Mouse (Mus musculus) neutrophil, adult 65 days (primary cell): Measurements from ENCODE around the gene Pskh1. TPM values are rescaled to one million over a fixed set of nuclear protein-coding genes. Genes with fewer than 3 reads are reported as not detected.

Source experiments
- total RNA-seq: library from RNA; stranded (reverse); gene quantifications from 2 replicates; pipeline ENCODE4 v1.2.4, GENCODE M21; 2023

Gene Pskh1
- total RNA-seq = 8.1 and 8.8 TPM in 2 replicates

DNA sequence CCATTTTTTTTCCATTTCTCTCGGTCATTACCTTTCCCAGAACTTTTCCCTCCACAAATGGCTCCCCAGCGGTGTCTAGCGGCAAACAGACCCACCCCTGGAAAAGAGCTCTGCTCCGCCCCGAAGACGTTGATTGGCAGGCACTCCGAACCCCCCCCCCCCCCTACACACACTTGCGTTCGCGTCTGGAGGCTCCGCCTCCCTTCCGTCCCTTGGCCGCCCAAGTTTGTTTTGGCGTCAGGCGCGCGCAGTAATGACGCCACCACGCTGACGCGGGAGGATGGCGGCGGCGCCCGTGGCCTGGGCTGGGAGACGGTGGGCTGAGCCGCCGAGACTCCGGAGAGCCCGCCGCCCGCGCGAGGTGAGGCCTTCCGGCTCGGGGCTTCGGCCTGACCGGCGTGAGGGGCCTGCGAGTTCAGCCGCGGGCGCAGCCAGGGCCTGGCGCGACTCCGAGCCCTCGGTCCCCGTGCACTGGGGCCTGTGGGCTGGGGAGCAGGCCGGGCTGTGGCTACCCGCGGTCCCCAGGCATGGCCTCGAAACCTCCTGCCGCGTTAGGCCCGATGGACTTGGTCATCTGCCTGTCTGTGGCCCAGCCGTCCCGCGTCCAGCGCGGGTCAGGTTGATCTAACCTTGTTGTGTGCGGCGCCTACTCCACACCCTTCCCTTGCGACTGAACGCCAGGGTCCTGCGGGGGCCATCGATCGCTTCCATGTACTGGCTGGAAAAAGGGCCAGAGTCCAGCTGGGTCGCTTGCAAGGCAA is at the start of gene Pskh1:
Gene Pskh1 (plus strand): TSS at position 262 of the 761 bp plus-strand sequence.

DNA sequence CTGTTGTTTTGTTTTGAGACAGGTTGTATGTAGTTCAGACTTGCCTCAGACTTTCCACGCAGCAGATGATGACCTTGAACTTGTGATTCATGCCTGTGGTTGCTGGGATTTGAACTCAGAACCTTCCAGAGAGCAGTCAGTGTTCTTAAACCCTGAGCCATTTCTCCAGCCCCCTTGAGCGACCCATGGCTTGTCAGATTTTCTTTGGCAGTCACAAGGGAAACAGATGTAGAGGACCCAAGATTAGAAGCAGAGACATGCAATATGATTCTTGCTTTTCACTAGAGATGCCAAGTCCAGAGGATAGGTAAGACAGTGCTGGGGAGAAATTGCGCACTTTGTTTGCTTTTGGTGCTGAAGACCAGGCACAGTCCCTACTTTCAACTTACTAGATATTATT is 47.1 kb upstream of the Pskh1 start, which contains the start of gene Cenpt:
Gene Cenpt (minus strand): TSS at position 101 of the 400 bp plus-strand sequence.

DNA sequence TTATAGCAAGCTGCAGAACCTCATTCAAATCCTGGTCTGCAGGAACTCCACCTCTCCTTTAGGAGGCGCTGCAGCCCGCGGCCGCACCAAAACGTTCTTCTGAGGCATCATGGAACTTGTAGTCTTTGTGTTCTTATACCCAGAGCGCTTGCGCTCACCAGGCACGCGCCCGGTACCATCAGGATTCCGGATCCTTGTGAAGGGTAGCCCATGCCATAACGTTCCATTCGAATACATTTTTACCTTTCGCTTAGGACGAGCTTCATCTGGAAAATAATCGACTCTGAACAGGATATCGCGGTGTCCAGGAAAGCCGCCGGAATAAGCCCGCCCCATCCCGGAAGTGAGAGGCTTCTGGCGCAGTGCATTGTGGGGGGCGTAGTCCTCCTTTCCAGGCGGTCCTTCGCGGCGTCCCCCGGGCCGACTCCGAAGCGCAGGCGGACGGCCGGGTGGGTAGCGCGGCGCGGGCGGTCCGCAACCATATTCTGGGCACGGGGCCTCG is 45.5 kb upstream of the Pskh1 start, which contains the start of gene Thap11:
Gene Thap11 (plus strand): TSS at position 418 of the 502 bp plus-strand sequence.

DNA sequence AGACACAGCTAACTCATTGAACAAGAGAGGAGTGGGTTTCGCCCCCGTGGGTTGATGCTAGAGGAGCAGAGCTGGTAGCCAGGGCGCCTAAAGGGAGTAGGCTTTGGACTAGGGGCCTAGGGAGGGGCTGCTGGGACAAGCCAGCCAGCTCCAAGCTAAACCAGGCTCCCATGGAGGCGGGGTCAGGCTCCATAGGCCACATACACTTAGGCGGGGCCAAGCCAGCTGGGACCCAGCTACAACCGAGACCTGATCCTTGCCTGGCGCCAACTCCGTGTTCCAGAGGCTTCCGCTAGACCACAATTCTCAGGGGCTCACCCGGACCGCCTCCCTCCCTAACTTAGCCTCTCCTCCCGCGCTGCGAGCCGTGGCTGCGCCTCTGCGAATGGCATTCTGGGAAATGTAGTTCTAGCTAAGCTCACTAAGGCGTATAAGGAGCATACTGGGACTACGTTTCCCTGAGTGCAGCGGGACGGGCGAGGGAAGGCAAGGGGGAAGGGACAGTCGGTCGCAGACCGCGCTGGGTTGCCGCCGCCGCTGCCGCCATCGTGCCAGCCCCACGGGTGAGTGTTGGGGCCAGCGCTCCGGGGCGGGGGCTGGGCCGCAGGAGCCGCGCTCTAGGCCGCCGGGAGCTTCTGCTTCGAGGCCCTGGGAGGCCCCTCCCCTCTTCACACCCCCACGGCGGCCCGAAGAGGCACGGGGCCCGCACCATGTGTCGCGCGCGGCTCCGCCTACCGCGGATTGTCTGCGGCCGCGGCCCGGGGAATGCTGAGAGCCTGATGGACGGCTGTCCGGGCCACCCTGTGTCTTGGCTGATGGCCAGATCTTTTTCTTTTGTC is 39.9 kb upstream of the Pskh1 start, which contains the start of gene Nutf2:
Gene Nutf2 (plus strand): TSS at position 438 of the 839 bp plus-strand sequence.

DNA sequence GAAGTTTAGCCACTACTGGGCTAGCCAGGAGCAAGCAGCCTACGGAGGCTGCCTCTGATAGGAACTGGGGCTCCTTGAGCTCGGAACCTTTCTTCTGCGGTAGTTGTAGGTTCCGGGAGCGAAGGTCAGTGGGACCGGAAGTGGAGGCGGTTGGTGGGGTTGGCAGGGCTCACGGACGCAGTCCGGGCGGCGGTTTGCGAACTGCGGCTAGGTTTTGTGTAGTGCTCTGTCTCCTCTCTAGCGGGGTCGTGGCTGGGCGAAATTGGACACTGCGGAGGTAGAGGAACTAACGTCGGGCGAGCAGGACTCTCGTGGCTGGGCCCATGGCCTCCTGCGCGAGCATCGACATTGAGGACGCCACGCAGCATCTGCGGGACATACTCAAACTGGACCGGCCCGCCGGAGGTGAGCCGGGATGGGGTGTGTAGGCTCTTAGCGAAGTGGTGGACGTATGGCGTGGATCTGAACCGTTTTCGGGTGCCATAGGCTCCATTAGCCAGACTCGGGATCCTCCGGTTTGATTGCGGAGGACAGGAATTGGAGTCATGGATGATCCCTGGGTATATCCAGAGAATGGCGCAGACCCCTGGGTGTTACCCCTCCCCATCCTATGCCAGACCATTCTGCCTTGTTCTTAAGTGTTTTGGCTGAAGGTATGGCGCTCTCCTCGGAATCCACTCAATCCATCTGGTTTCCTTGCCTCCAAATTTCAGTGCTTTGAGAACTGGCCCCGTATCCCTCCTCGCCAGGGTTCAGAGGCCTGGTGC is 19.3 kb upstream of the Pskh1 start, which contains the start of gene Edc4:
Gene Edc4 (plus strand): TSS at position 128 of the 767 bp plus-strand sequence.

DNA sequence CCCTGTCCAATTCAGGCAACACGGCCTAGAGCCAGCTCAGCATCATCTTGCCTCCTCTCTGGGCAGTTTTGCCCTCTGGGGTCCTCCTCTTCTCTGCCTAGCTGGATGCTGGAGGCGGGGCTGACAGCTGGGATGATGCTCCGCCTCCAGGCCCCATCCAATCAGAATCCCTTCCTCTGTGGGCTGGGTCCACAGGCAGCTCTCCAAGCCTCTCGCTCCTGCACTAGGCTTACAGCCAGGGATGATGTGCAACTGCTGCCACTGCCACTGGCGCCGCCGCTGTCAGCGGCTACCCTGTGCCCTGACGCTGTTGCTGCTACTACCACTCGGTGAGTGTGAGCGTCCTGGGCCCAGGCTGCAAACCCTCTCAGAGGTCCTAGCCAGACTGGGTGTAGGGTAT is 6.9 kb upstream of the Pskh1 start, which contains the start of gene Nrn1l:
Gene Nrn1l (plus strand): TSS at position 229 of the 400 bp plus-strand sequence.

DNA sequence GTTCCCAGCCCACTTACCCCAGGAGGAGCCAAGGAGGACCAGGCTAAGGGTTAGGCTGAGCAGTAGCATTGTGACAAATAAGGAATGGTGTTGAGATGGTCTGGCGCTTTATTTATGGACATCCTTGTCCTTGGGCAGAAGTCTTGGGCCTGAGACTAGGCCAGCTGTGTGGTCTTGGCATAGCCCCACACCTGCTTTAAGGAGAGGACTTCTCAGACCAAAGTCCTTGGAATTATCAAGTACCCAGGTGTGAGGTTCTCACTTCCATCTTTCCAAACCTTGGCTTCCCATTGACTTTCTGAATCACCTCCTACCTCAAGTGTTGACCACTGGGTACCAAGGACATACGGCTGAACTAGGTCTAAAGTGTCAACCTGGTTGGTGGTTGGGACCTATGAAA is 33.5 kb downstream of the Pskh1 start, which contains the start of gene Ctrl:
Gene Ctrl (minus strand): TSS at position 101 of the 400 bp plus-strand sequence.

DNA sequence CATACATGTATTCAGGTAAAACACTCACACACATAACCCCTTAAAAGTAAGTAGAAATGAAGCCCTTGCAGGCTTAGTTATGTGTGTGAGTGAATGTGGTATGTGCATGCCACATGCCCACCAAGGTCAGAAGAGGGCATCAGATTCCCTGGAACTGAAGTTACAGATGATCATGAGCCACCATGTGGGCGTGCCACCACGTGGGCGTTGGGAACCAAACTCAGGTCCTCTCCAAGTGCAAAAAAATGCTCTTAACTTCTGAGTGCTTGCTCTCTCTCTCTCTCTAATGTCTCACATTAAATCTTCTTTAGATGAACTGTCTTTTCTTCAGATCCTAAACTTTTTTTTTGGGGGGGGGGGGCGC is 38.0 kb downstream of the Pskh1 start, which contains the start of gene Psmb10:
Gene Psmb10 (minus strand): TSS at position 139 of the 364 bp plus-strand sequence.

DNA sequence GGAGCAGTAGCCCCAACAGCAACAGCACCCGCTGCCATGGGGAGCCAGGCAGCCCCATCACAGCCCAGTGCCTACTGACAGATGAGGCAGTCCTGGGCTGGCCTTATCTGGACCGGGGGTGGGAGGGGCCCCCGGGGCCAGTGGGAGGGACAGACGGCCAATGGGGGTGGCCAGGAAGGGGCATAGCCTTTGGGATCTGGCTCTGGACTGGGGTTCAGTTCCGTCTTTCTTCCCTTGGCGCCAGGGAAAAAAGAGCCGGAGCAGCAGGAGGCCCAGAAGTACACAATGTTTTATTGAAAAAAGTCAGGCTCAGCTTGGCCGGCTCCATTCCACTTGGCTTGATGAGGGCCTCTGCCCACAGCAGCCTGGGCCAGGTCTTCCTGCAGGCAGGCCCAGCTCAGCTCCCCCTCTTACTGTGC is 43.1 kb downstream of the Pskh1 start, which contains the start of gene Lcat:
Gene Lcat (minus strand): TSS at position 62 of the 419 bp plus-strand sequence.

DNA sequence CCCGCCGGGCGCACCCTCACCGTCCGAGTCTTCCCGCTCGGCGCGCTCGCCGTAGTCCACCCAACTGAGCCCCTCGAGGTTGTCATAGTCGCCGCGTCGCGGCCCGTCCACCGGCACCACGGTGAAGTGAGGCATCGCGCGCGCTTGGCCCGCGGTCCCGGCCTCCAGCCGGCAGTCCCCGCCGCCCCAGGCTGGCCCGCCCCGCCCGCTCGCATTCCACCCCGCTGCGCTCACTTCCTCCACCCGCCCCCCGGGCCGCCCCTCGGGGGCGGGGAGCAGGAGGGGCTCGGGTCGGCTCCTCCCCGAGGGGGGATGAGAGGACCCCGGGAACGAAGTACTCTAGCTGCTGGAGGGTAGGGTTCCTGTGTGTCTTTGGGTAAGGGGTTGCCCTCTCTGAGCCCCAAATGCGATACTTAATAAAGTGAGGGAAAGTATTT is 65.7 kb downstream of the Pskh1 start, which contains the start of gene Slc12a4:
Gene Slc12a4 (minus strand): TSS at position 193 of the 437 bp plus-strand sequence.

DNA sequence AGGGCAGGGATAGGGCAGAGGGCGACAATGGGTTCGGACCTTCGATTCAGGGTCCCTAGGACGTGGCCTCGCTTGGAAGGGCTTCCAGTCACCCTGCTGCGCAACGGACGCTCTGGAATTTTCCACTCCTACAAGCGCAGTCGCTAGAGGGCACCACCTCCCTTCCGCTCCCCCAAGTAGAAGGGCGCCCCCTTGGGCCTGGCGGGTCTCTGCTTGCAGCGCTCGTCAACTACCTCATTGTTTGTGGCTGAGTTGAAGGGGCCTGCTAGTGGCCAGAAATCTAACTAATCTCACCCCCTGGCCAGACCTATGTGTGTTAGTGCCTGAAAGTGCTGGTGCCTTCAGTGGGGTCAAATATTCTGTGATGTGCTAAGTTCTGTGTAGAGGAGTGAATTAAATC is 79.1 kb downstream of the Pskh1 start, which contains the start of gene Dpep3:
Gene Dpep3 (minus strand): TSS at position 105 of the 400 bp plus-strand sequence.

Other genes with a start within 250 kb of the Pskh1 start
- gene Carmil2, start 214.2 kb upstream of the Pskh1 start, total RNA-seq = 10.1 and 11.5 TPM in 2 replicates
- 25.3 and 25.9 TPM in 2 replicates for gene Acd, start 199.3 kb upstream of the Pskh1 start, total RNA-seq
- gene Pard6a, start 199.3 kb upstream of the Pskh1 start, total RNA-seq = 4.4 and 5.0 TPM in 2 replicates
- not detected in 2 replicates for gene 4933405L10Rik, start 192.8 kb upstream of the Pskh1 start, total RNA-seq
- gene Enkd1, start 192.2 kb upstream of the Pskh1 start, total RNA-seq = 6.0 and 6.4 TPM in 2 replicates
- 0.25 and 0.60 TPM in 2 replicates for gene Gfod2, start 141.8 kb upstream of the Pskh1 start, total RNA-seq
- gene Ranbp10, start 73.1 kb upstream of the Pskh1 start, total RNA-seq = 25.4 and 31.0 TPM in 2 replicates
- gene Tsnaxip1, start 72.7 kb upstream of the Pskh1 start, total RNA-seq = not detected in 2 replicates
- 10.3 and 15.0 TPM in 2 replicates for gene Cenpt, start 47.2 kb upstream of the Pskh1 start, total RNA-seq
- 29.9 and 31.8 TPM in 2 replicates for gene Thap11, start 45.3 kb upstream of the Pskh1 start, total RNA-seq
- gene Nutf2, start 39.9 kb upstream of the Pskh1 start, total RNA-seq = 4.2 and 17.5 TPM in 2 replicates
- gene Edc4, start 19.6 kb upstream of the Pskh1 start, total RNA-seq = 42.1 and 49.4 TPM in 2 replicates
- not detected in 2 replicates for gene Nrn1l, start 6.9 kb upstream of the Pskh1 start, total RNA-seq
- gene Ctrl, start 33.4 kb downstream of the Pskh1 start, total RNA-seq = not detected in 2 replicates
- 64.3 and 67.4 TPM in 2 replicates for gene Psmb10, start 38.0 kb downstream of the Pskh1 start, total RNA-seq
- gene Lcat, start 42.9 kb downstream of the Pskh1 start, total RNA-seq = not detected in 2 replicates
- gene Slc12a4, start 65.7 kb downstream of the Pskh1 start, total RNA-seq = 5.3 and 7.5 TPM in 2 replicates
- not detected in 2 replicates for gene Dpep3, start 79.0 kb downstream of the Pskh1 start, total RNA-seq
- 2.4 and 2.8 TPM in 2 replicates for gene Dus2, start 90.9 kb downstream of the Pskh1 start, total RNA-seq
- not detected in 2 replicates for gene Dpep2nb, start 105.5 kb downstream of the Pskh1 start, total RNA-seq
- gene Ddx28, start 111.4 kb downstream of the Pskh1 start, total RNA-seq = 12.2 and 15.5 TPM in 2 replicates
- gene Nfatc3, start 158.4 kb downstream of the Pskh1 start, total RNA-seq = 47.1 and 48.2 TPM in 2 replicates
- gene Esrp2, start 236.5 kb downstream of the Pskh1 start, total RNA-seq = not detected in 2 replicates
- gene Pla2g15, start 250.0 kb downstream of the Pskh1 start, total RNA-seq = 10.0 and 11.7 TPM in 2 replicates